Mouse (Mus musculus) CH12.LX (cell line): ENCODE results near the gene Rnf213. TPM values are rescaled to one million over a fixed set of nuclear protein-coding genes. Genes with fewer than 3 reads are reported as not detected.
A peak's percentile ranks its signal among the peaks of the same experiment; 100 is the strongest.

Source experiments
- DNase-seq: peaks from one replicate; pipeline ENCODE4 v3.0.0-alpha.2; 2013; ENCODE audit errors: extremely low read depth
- H3K27ac ChIP-seq: 2 replicates; pipeline ENCODE4 v1.5.1; 2012; ENCODE audit warnings: low read depth, mild to moderate bottlenecking, control low read depth, moderate library complexity; ENCODE audit not compliant: insufficient read depth
- H3K27me3 ChIP-seq: replicated peaks from 2 replicates; pipeline ENCODE3; 2012; ENCODE audit warnings: inconsistent platforms
- H3K36me3 ChIP-seq, 2 experiments: replicated peaks in 1 of 2; 2 replicates each; pipeline versions ENCODE3 to v1.6.1; 2012; ENCODE audit warnings: inconsistent platforms in 1 of 2, low read length in 1 of 2, mild to moderate bottlenecking in 1 of 2, mixed read lengths in 1 of 2, moderate library complexity in 1 of 2; ENCODE audit not compliant: control insufficient read depth in 1 of 2, insufficient read depth in 1 of 2
- H3K4me1 ChIP-seq, 2 experiments: 2 replicates each; pipeline ENCODE4 v1.6.1; 2012; ENCODE audit warnings: inconsistent platforms in 1 of 2, moderate library complexity in 1 of 2; ENCODE audit not compliant: insufficient read depth in 2 of 2, control insufficient read depth in 1 of 2
- H3K4me2 ChIP-seq: 2 replicates; pipeline ENCODE4 v1.6.1; 2012; ENCODE audit warnings: low read depth, mild to moderate bottlenecking, control low read depth; ENCODE audit not compliant: poor library complexity, insufficient read depth, severe bottlenecking
- H3K4me3 ChIP-seq, 3 experiments: fragments of 150-350 bp in 1 of 3; sonication (generic) in 1 of 3; replicated peaks in 1 of 3; 2 replicates each; pipeline versions ENCODE3 to v1.5.1; 2011 to 2012; ENCODE audit warnings: low read depth in 2 of 3, low read length in 2 of 3, mild to moderate bottlenecking in 2 of 3, moderate library complexity in 2 of 3, control low read depth in 1 of 3, improper control_type of control experiment in 1 of 3, inconsistent platforms in 1 of 3, mixed read lengths in 1 of 3; ENCODE audit not compliant: poor library complexity in 1 of 3
- H3K79me2 ChIP-seq: replicated peaks from 2 replicates; pipeline ENCODE4 v1.6.1; 2012; ENCODE audit warnings: mild to moderate bottlenecking, moderate library complexity; ENCODE audit not compliant: control insufficient read depth, poor library complexity, insufficient read depth, severe bottlenecking; ENCODE audit errors: extremely low read depth
- H3K9ac ChIP-seq: 2 replicates; pipeline ENCODE4 v1.6.1; 2012; ENCODE audit warnings: low read depth, mild to moderate bottlenecking, control low read depth, moderate library complexity; ENCODE audit not compliant: insufficient read depth
- H3K9me3 ChIP-seq: replicated peaks from 2 replicates; pipeline ENCODE3; 2012; ENCODE audit warnings: low read length, inconsistent platforms, mixed read lengths
- BHLHE40 ChIP-seq: IDR thresholded peaks from 2 replicates; pipeline ENCODE4 v1.6.1; 2011; ENCODE audit warnings: mild to moderate bottlenecking, low read depth, low read length, improper control_type of control experiment
- CHD1 ChIP-seq: IDR thresholded peaks from 2 replicates; pipeline ENCODE4 v1.6.1; 2012; ENCODE audit warnings: low read depth, low read length, improper control_type of control experiment, inconsistent platforms
- CHD2 ChIP-seq: IDR thresholded peaks from 2 replicates; pipeline ENCODE4 v1.6.1; 2011; ENCODE audit warnings: low read length, improper control_type of control experiment
- CTCF ChIP-seq, 2 experiments: IDR thresholded peaks in 1 of 2; conservative IDR thresholded peaks in 1 of 2; 2 replicates each; pipeline ENCODE4 v1.5.1; 2011 to 2012; ENCODE audit warnings: low read depth in 2 of 2, low read length in 2 of 2, improper control_type of control experiment in 1 of 2, inconsistent platforms in 1 of 2, mild to moderate bottlenecking in 1 of 2, moderate library complexity in 1 of 2
- EP300 ChIP-seq: IDR thresholded peaks from 2 replicates; pipeline ENCODE4 v1.6.1; 2011; ENCODE audit warnings: low read length, improper control_type of control experiment
- ETS1 ChIP-seq: conservative IDR thresholded peaks from 2 replicates; pipeline ENCODE4 v1.6.1; 2012; ENCODE audit warnings: low read depth, mild to moderate bottlenecking, inconsistent platforms, low read length, improper control_type of control experiment, moderate library complexity
- HCFC1 ChIP-seq: IDR thresholded peaks from 2 replicates; pipeline ENCODE4 v1.6.1; 2012; ENCODE audit warnings: low read depth, mild to moderate bottlenecking, inconsistent platforms, low read length, improper control_type of control experiment
- IRF4 ChIP-seq: IDR thresholded peaks from 2 replicates; pipeline ENCODE4 v1.6.1; 2014; ENCODE audit warnings: low read depth, mild to moderate bottlenecking, inconsistent platforms, low read length, improper control_type of control experiment
- JUN ChIP-seq: IDR thresholded peaks from 2 replicates; pipeline ENCODE4 v1.6.1; 2011; ENCODE audit warnings: low read depth, mild to moderate bottlenecking, low read length, improper control_type of control experiment, moderate library complexity; ENCODE audit not compliant: insufficient read depth
- JUND ChIP-seq: conservative IDR thresholded peaks from 2 replicates; pipeline ENCODE4 v1.6.1; 2011; ENCODE audit warnings: low read depth, low read length, improper control_type of control experiment
- MAFK ChIP-seq: IDR thresholded peaks from 2 replicates; pipeline ENCODE4 v1.6.1; 2011; ENCODE audit warnings: low read length, improper control_type of control experiment; ENCODE audit not compliant: insufficient replicate concordance
- MAZ ChIP-seq: IDR thresholded peaks from 2 replicates; pipeline ENCODE4 v1.6.1; 2012; ENCODE audit warnings: low read depth, mild to moderate bottlenecking, inconsistent platforms, low read length, improper control_type of control experiment, moderate library complexity
- MEF2A ChIP-seq: IDR thresholded peaks from 2 replicates; pipeline ENCODE4 v1.6.1; 2014; ENCODE audit warnings: low read depth, mild to moderate bottlenecking, inconsistent platforms, low read length, improper control_type of control experiment, borderline replicate concordance
- MYC ChIP-seq: IDR thresholded peaks from 2 replicates; pipeline ENCODE4 v1.6.1; 2011; ENCODE audit warnings: low read depth, mild to moderate bottlenecking, improper control_type of control experiment, low read length
- NRF1 ChIP-seq: IDR thresholded peaks from 2 replicates; pipeline ENCODE4 v1.6.1; 2014; ENCODE audit warnings: low read depth, mild to moderate bottlenecking, inconsistent platforms, low read length, improper control_type of control experiment, moderate library complexity
- PAX5 ChIP-seq: IDR thresholded peaks from 2 replicates; pipeline ENCODE4 v1.6.1; 2012; ENCODE audit warnings: low read length, inconsistent platforms, mixed read lengths
- POLR2AphosphoS2 ChIP-seq: IDR thresholded peaks from 2 replicates; pipeline ENCODE4 v1.6.1; 2011; ENCODE audit warnings: low read depth, low read length, improper control_type of control experiment
- SIN3A ChIP-seq: IDR thresholded peaks from 2 replicates; pipeline ENCODE4 v1.6.1; 2012; ENCODE audit warnings: low read length, improper control_type of control experiment, inconsistent platforms
- SMC3 ChIP-seq: IDR thresholded peaks from 2 replicates; pipeline ENCODE4 v1.6.1; 2011; ENCODE audit warnings: low read depth, low read length, improper control_type of control experiment
- UBTF ChIP-seq: IDR thresholded peaks from 2 replicates; pipeline ENCODE4 v1.6.1; 2012; ENCODE audit warnings: low read depth, mild to moderate bottlenecking, inconsistent platforms, low read length, improper control_type of control experiment, moderate library complexity
- USF2 ChIP-seq: conservative IDR thresholded peaks from 2 replicates; pipeline ENCODE4 v1.6.1; 2011; ENCODE audit warnings: low read depth, low read length, improper control_type of control experiment
- ZKSCAN1 ChIP-seq: IDR thresholded peaks from 2 replicates; pipeline ENCODE4 v1.6.1; 2012; ENCODE audit warnings: low read depth, inconsistent platforms, low read length, improper control_type of control experiment, borderline replicate concordance
- ZMIZ1 ChIP-seq: IDR thresholded peaks from 2 replicates; pipeline ENCODE4 v1.6.1; 2012; ENCODE audit warnings: low read depth, mild to moderate bottlenecking, inconsistent platforms, low read length, improper control_type of control experiment
- ZNF384 ChIP-seq: IDR thresholded peaks from 2 replicates; pipeline ENCODE4 v1.6.1; 2012; ENCODE audit warnings: low read depth, low read length, improper control_type of control experiment, inconsistent platforms
- dilution Hi-C: fragments of 300-500 bp; cut with MboI; formaldehyde crosslinking; loops from 2 replicates; pipeline ENCODE4 v1.14.3; 2020; ENCODE audit warnings: low sequenced_read_pairs; ENCODE audit not compliant: extremely low pct_unique_long_range_greater_than_20kb, extremely low pct_ligation_motif_present
- in situ Hi-C: fragments of 300-500 bp; cut with MboI; formaldehyde crosslinking; loops from 3 replicates; pipeline ENCODE4 v1.14.3; 2019; ENCODE audit warnings: low sequenced_read_pairs, low pct_ligation_motif_present, low pct_unique_long_range_greater_than_20kb, mixed read lengths
- polyA plus RNA-seq: library from polyadenylated mRNA; unstranded; fragments of >175 nt; gene quantifications from 2 replicates; pipeline ENCODE4 v1.2.1, GENCODE M21; 2012; ENCODE audit warnings: low read depth; ENCODE audit not compliant: insufficient read length
- total RNA-seq, 2 experiments: library from RNA; depleted of rRNA; stranded (reverse); fragments of 300-350 nt in 1 of 2; fragments of >200 nt in 1 of 2; gene quantifications; 2 replicates each; pipeline ENCODE4 v1.2.3; 2012 to 2014

The Rnf213 gene
- total and polyA plus RNA-seq, 3 experiments, result 4.2 to 23.2 (median 11.2) TPM

- no peak for TF ChIP-seq JUN
- TF ChIP-seq ZKSCAN1, result no peak
- TF ChIP-seq ZMIZ1, result 0 out of 2 replicates have a peak, but pooled peaks have one; percentile 53
- TF ChIP-seq MYC, result no peak; the same call in 1 of the 2 replicates
- no peak for TF ChIP-seq CHD1
- peak; percentile 11 to 82; a peak in 3 of 4 replicates for TF ChIP-seq CTCF (conservative IDR thresholded peaks at IDR 0.05 in 1 of 2, IDR thresholded peaks at IDR 0.05 in 1 of 2; ENCODE audit: low read depth in 2 of 2, low read length in 2 of 2)
- TF ChIP-seq SIN3A, result peak; percentile 85
- peak; percentile 99 for TF ChIP-seq IRF4
- no peak for TF ChIP-seq USF2
- TF ChIP-seq MEF2A, result peak; percentile 75
- peak; percentile 77 for TF ChIP-seq SMC3
- no peak for TF ChIP-seq POLR2AphosphoS2
- peak; percentile 96 for TF ChIP-seq EP300
- no peak for TF ChIP-seq PAX5
- TF ChIP-seq MAZ, result peak; percentile 79
- 0 out of 2 replicates have a peak, but pooled peaks have one; percentile 23 for TF ChIP-seq HCFC1
- no peak for TF ChIP-seq JUND
- TF ChIP-seq NRF1, result 0 out of 2 replicates have a peak, but pooled peaks have one; percentile 18
- TF ChIP-seq, all 38 proteins: peak for 23
Measured at GRCm38 (mm10) chr11:119435880-119436872, 43.3 kb downstream of the Rnf213 start (continued).

- dilution Hi-C loops (no loop called here), in situ Hi-C loops (no loop called here)
- no peak overlapping the region for H3K4me2 ChIP-seq
- peaks cover 17 to 36% of the 10 kb centered on the region in 2 experiments for H3K4me1 ChIP-seq
- peaks cover 10% of the 10 kb centered on the region for H3K27me3 ChIP-seq
- TF ChIP-seq BHLHE40 (no peak), ZNF384 (no peak), SIN3A (no peak), ETS1 (no peak), ZKSCAN1 (no peak), MEF2A (no peak), MAFK (no peak), POLR2AphosphoS2 (no peak), ZMIZ1 (no peak), HCFC1 (no peak), UBTF (no peak), CTCF (conservative IDR thresholded peaks at IDR 0.05 in 1 of 2, IDR thresholded peaks at IDR 0.05 in 1 of 2; ENCODE audit: low read depth in 2 of 2, low read length in 2 of 2) (no peak), CHD2 (no peak)
- DNase-seq, result no peak
- H3K79me2 ChIP-seq, result no peaks in the 10 kb centered on the region
- no peak overlapping the region for H3K4me3 ChIP-seq
- H3K9ac ChIP-seq, result no peak overlapping the region
- no peaks in the 10 kb centered on the region for H3K9me3 ChIP-seq
- H3K27ac ChIP-seq, result no peak overlapping the region
- peaks cover 87 to 88% of the 10 kb centered on the region in 2 experiments for H3K36me3 ChIP-seq
Measured at GRCm38 (mm10) chr11:119438776-119439175, 45.9 kb downstream of the Rnf213 start.
